Mouse (Mus musculus) adrenal gland, adult 10 weeks (tissue): ENCODE results near the gene Slc9a3r1. TPM values are rescaled to one million over a fixed set of nuclear protein-coding genes. Genes with fewer than 3 reads are reported as not detected.

Experiments
- polyA plus RNA-seq: library from polyadenylated mRNA; stranded (reverse); fragments of 350-450 nt; fragmentation: Illumina TruSeq; extraction: RNeasy Lipid Tissue Mini Kit (QIAGEN cat#74804); gene quantifications from one replicate; pipeline ENCODE4 v1.2.3, GENCODE M21; 2014; ENCODE audit warnings: low read depth, low replicate concordance

Gene Slc9a3r1
- 3.4 TPM for polyA plus RNA-seq

GRCm38 (mm10) chr11:115162832-115163480 lies at the start of gene Slc9a3r1:
Gene Slc9a3r1, plus strand, starts transcription at chr11:115163341.

DNA sequence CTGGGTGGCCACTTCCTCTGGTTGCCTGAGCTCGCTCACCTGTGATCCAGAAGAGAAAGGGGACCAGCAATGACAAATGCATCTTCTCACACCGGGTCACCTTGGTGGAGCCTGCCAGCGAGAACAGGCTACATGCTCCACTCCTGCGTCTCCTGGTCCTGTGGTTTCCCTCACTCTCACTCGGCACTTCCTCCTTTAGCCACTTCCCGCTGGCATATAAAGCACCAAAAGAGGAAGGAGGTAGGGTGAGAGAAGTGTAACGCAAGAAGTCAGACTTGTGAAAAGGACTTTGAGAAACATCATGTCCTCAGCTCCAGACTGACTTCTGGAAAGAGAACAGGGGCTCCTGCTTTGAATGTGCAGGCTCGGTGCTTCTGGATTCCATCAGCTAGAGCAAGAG lies 29.3 kb upstream of the Slc9a3r1 start, which contains the start of gene Cd300lf:
Gene Cd300lf (minus strand): TSS at position 193 of the 400 bp plus-strand sequence.

DNA sequence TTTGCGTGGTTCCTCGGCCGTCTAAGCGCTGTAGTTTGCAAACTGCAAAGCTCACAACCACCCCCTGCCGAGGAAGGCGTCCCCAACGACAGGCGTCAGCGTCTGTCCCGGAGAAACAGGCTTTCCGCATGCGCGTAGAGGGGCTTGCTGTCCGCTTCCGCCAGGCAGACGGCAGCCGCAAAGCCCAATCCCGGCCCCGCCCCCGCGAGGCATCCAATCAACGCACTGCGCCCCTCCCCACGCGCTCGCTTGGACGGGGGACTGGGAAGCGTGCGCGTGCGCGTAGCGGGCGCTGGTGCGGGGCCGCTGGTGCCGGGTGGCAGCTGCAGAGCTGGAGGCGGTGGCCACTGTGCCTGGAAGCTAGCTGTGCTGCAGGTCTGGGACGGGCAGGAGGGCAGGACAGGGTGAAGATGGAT lies 24.1 kb downstream of the Slc9a3r1 start, which contains the start of gene Tmem104:
Gene Tmem104 (plus strand): TSS at position 264 of the 416 bp plus-strand sequence.

DNA sequence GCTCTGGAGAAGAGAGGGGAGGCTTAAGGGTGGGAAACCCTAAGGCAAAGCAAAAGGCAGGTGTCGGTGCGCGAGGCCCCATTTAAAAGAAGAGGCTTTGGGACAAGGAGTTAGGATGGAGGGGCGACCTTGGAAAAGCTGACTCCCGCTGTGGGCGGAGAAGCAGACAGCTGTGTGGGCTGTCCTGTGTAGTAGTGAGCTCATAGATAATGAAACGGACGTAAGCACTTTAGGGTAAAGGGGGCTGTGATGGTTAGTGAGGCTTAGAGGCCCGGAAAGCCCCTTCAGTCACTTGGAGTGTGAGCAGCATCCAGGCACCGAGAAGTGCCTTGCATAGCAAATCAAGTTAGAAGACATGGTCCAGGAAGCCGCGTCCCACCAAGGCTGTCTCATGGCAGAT lies 24.6 kb downstream of the Slc9a3r1 start, which contains the start of gene Nat9:
Gene Nat9 (minus strand): TSS at position 167 of the 400 bp plus-strand sequence.

Other genes starting within 250 kb of the Slc9a3r1 start
- gene Cd300lb, start 229.0 kb upstream of the Slc9a3r1 start, polyA plus RNA-seq, result 1.0 TPM
- not detected for gene Cd300c, start 194.2 kb upstream of the Slc9a3r1 start, polyA plus RNA-seq
- 3.6 TPM for gene Cd300ld, start 173.4 kb upstream of the Slc9a3r1 start, polyA plus RNA-seq
- 1.7 TPM for gene Cd300c2, start 161.5 kb upstream of the Slc9a3r1 start, polyA plus RNA-seq
- gene Cd300ld2, start 147.1 kb upstream of the Slc9a3r1 start, polyA plus RNA-seq, result not detected
- not detected for gene Cd300ld4, start 136.3 kb upstream of the Slc9a3r1 start, polyA plus RNA-seq
- 2.1 TPM for gene Cd300ld5, start 125.6 kb upstream of the Slc9a3r1 start, polyA plus RNA-seq
- gene Cd300ld3, start 114.9 kb upstream of the Slc9a3r1 start, polyA plus RNA-seq, result 2.1 TPM
- gene Cd300e, start 101.2 kb upstream of the Slc9a3r1 start, polyA plus RNA-seq, result not detected
- 0.23 TPM for gene Rab37, start 71.9 kb upstream of the Slc9a3r1 start, polyA plus RNA-seq
- 0.93 TPM for gene Cd300lf, start 29.3 kb upstream of the Slc9a3r1 start, polyA plus RNA-seq
- gene Tmem104, start 24.1 kb downstream of the Slc9a3r1 start, polyA plus RNA-seq, result 1.3 TPM
- gene Nat9, start 24.5 kb downstream of the Slc9a3r1 start, polyA plus RNA-seq, result 0.82 TPM
- not detected for gene Grin2c, start 103.9 kb downstream of the Slc9a3r1 start, polyA plus RNA-seq
- gene Fdxr, start 113.7 kb downstream of the Slc9a3r1 start, polyA plus RNA-seq, result 73.6 TPM
- gene Fads6, start 134.3 kb downstream of the Slc9a3r1 start, polyA plus RNA-seq, result 35.8 TPM
- not detected for gene Otop2, start 143.8 kb downstream of the Slc9a3r1 start, polyA plus RNA-seq
- not detected for gene Ush1g, start 158.7 kb downstream of the Slc9a3r1 start, polyA plus RNA-seq
- gene Otop3, start 171.4 kb downstream of the Slc9a3r1 start, polyA plus RNA-seq, result not detected
- 6.2 TPM for gene Hid1, start 204.4 kb downstream of the Slc9a3r1 start, polyA plus RNA-seq
- 4.8 TPM for gene Cdr2l, start 218.6 kb downstream of the Slc9a3r1 start, polyA plus RNA-seq
- 17.7 TPM for gene Mrpl58, start 240.4 kb downstream of the Slc9a3r1 start, polyA plus RNA-seq